Mouse (Mus musculus): Measurements from ENCODE around the gene Foxn3. TPM values are rescaled to one million over a fixed set of nuclear protein-coding genes. Genes with fewer than 3 reads are reported as not detected.

The Foxn3 gene
- 39.7 and 43.7 TPM in 2 replicates for polyA plus RNA-seq (2012; ENCODE audit: low replicate concordance)

GRCm38 (mm10) chr12:99563219-99564059, at the start of gene Foxn3:
Gene Foxn3 (minus strand): TSS chr12:99563582.

Measured in leukemia stem cell, adult 10-12 weeks (primary cell).